Mouse (Mus musculus) telencephalon, adult 2 months (tissue): ENCODE data around the gene Slc7a14.

ENCODE experiments used
- DNase-seq: peaks from one replicate; pipeline ENCODE4 v3.0.0-alpha.2; 2011; ENCODE audit warnings: low read depth, low spot score

The Slc7a14 gene

GRCm38 (mm10) chr3:31309934-31310787, at the start of gene Slc7a14:
Gene Slc7a14, minus strand, starts transcription at chr3:31310378.
- DNase-seq = no peak

- DNase-seq = no peak
Observed at GRCm38 (mm10) chr3:31346540-31346939, 36.4 kb upstream of the Slc7a14 start.

GRCm38 (mm10) chr3:31345766-31346165, 35.6 kb upstream of the Slc7a14 start:
- DNase-seq = no peak

- DNase-seq = no peak
Observed at GRCm38 (mm10) chr3:31339236-31339635, 29.1 kb upstream of the Slc7a14 start.

GRCm38 (mm10) chr3:31328237-31328836, 18.2 kb upstream of the Slc7a14 start:
- peak; percentile 52 for DNase-seq

- peak; percentile 47 for DNase-seq
Observed at GRCm38 (mm10) chr3:31327791-31328190, 17.6 kb upstream of the Slc7a14 start.

- peak; percentile 26 for DNase-seq
Observed at GRCm38 (mm10) chr3:31324231-31324654, 14.1 kb upstream of the Slc7a14 start.

GRCm38 (mm10) chr3:31309371-31309933, 726 bp downstream of the Slc7a14 start:
- no peak for DNase-seq

- no peak for DNase-seq
Observed at GRCm38 (mm10) chr3:31308906-31309305, 1.3 kb downstream of the Slc7a14 start.

- peak; percentile 79 for DNase-seq
Observed at GRCm38 (mm10) chr3:31307936-31308335, 2.2 kb downstream of the Slc7a14 start.

GRCm38 (mm10) chr3:31291673-31292602, 18.2 kb downstream of the Slc7a14 start:
- no peak for DNase-seq

- DNase-seq = no peak
Observed at GRCm38 (mm10) chr3:31287421-31287948, 22.7 kb downstream of the Slc7a14 start.

- no peak for DNase-seq
Observed at GRCm38 (mm10) chr3:31281116-31281515, 29.1 kb downstream of the Slc7a14 start.

GRCm38 (mm10) chr3:31274875-31275274, 35.3 kb downstream of the Slc7a14 start:
- DNase-seq = no peak

GRCm38 (mm10) chr3:31273247-31273646, 36.9 kb downstream of the Slc7a14 start:
- DNase-seq = peak; percentile 57

- DNase-seq = no peak
Observed at GRCm38 (mm10) chr3:31272635-31273034, 37.5 kb downstream of the Slc7a14 start.

- no peak for DNase-seq
Observed at GRCm38 (mm10) chr3:31269551-31270317, 40.4 kb downstream of the Slc7a14 start.

GRCm38 (mm10) chr3:31267921-31268320, 42.3 kb downstream of the Slc7a14 start:
- no peak for DNase-seq

- no peak for DNase-seq
Observed at GRCm38 (mm10) chr3:31266941-31267340, 43.2 kb downstream of the Slc7a14 start.

GRCm38 (mm10) chr3:31263535-31263934, 46.6 kb downstream of the Slc7a14 start:
- peak; percentile 52 for DNase-seq
